Mouse (Mus musculus) forebrain, embryonic 14.5 days (tissue): Measurements from ENCODE around the gene Rnf26. TPM values are rescaled to one million over a fixed set of nuclear protein-coding genes. Genes with fewer than 3 reads are reported as not detected.

ENCODE experiments used
- ATAC-seq: fragments of 200-750 bp; cut with Nextera tagmentation; 2 replicates; pipeline ENCODE4 v1.8.0; 2017; ENCODE audit warnings: mild to moderate bottlenecking, moderate library complexity
- DNase-seq: peaks from one replicate; pipeline ENCODE4 v3.0.0-alpha.2; 2015; ENCODE audit warnings: low spot score
- H3K27ac ChIP-seq: fragments of 300-500 bp; sonication (generic); 2 replicates; pipeline ENCODE4 v1.5.1; 2014; ENCODE audit warnings: low read depth, mild to moderate bottlenecking, control low read depth, low read length, moderate library complexity
- H3K27me3 ChIP-seq: fragments of 300-500 bp; sonication (generic); replicated peaks from 2 replicates; pipeline ENCODE4 v1.6.1; 2014; ENCODE audit warnings: low read length, control low read depth, mixed read lengths; ENCODE audit not compliant: control insufficient read depth, insufficient read depth
- H3K36me3 ChIP-seq: fragments of 300-500 bp; sonication (generic); 2 replicates; pipeline ENCODE4 v1.6.1; 2014; ENCODE audit warnings: low read length, control low read depth; ENCODE audit not compliant: control insufficient read depth, insufficient read depth
- H3K4me1 ChIP-seq: fragments of 300-500 bp; sonication (generic); 2 replicates; pipeline ENCODE4 v1.6.1; 2014; ENCODE audit warnings: antibody characterized with exemption, low read length, control low read depth; ENCODE audit not compliant: control insufficient read depth, insufficient read depth
- H3K4me2 ChIP-seq: fragments of 300-500 bp; sonication (generic); 2 replicates; pipeline ENCODE4 v1.6.1; 2014; ENCODE audit warnings: mild to moderate bottlenecking, control low read depth, low read length
- H3K4me3 ChIP-seq: fragments of 300-500 bp; sonication (generic); 2 replicates; pipeline ENCODE4 v1.5.1; 2014; ENCODE audit warnings: low read depth, low read length, control low read depth
- H3K9ac ChIP-seq: fragments of 300-500 bp; sonication (generic); 2 replicates; pipeline ENCODE4 v1.6.1; 2014; ENCODE audit warnings: mild to moderate bottlenecking, low read length, control low read depth, moderate library complexity
- H3K9me3 ChIP-seq: fragments of 300-500 bp; sonication (generic); replicated peaks from 2 replicates; pipeline ENCODE4 v1.6.1; 2016; ENCODE audit warnings: low read length, control low read depth, mixed read lengths; ENCODE audit not compliant: control insufficient read depth
- WGBS: fragments of 180-500 bp; shearing (Covaris S2); extraction: QIAGEN DNeasy Blood & Tissue Kit; methylation state at CpG from one replicate; pipeline ENCODE4 v1.1.7; 2014; 5-methylcytosine and 5-hydroxymethylcytosine counted together
- polyA plus RNA-seq: library from polyadenylated mRNA; unstranded; fragments of >200 nt; fragmentation: Nextera tagmentation; extraction: Ambion mirVana; gene quantifications from 2 replicates; pipeline ENCODE4 v1.2.1, GENCODE M21; 2014

Gene Rnf26
- polyA plus RNA-seq, 1 experiment from 2014 or later, result 31.3 TPM

GRCm38 (mm10) chr9:44052855-44053254, 60.5 kb downstream of the Rnf26 start:
- Histone ChIP-seq H3K9ac (no peak overlapping the region), H3K36me3 (no peaks in the 10 kb centered on the region), H3K4me1 (no peaks in the 10 kb centered on the region), H3K27ac (no peak overlapping the region), H3K27me3 (no peaks in the 10 kb centered on the region), H3K4me2 (no peak overlapping the region), H3K9me3 (no peaks in the 10 kb centered on the region; the same call in 1 of the 2 replicates), H3K4me3 (no peak overlapping the region)
- DNase-seq, result no peak
- 68% methylated on average over 3 of the region's 3 CpGs for WGBS
- ATAC-seq, result no peak

- peaks cover 7% of the 10 kb centered on the region for H3K27me3 ChIP-seq
- H3K9me3 ChIP-seq, result no peaks in the 10 kb centered on the region
- DNase-seq (no peak), ATAC-seq (no peak)
- H3K4me3 ChIP-seq, result no peak overlapping the region
- H3K4me2 ChIP-seq, result no peak overlapping the region
- no peaks in the 10 kb centered on the region for H3K36me3 ChIP-seq
- 87% methylated on average over 8 of the region's 8 CpGs for WGBS
- H3K27ac ChIP-seq, result no peak overlapping the region
- no peak overlapping the region for H3K9ac ChIP-seq
- H3K4me1 ChIP-seq, result no peaks in the 10 kb centered on the region
Measured at GRCm38 (mm10) chr9:44049381-44050165, 63.7 kb downstream of the Rnf26 start.

GRCm38 (mm10) chr9:44048541-44049380, 64.6 kb downstream of the Rnf26 start:
- Histone ChIP-seq H3K4me2 (no peak overlapping the region), H3K27me3 (peaks cover 13% of the 10 kb centered on the region), H3K36me3 (no peaks in the 10 kb centered on the region), H3K27ac (no peak overlapping the region), H3K9me3 (no peaks in the 10 kb centered on the region), H3K4me1 (no peaks in the 10 kb centered on the region), H3K9ac (no peak overlapping the region), H3K4me3 (no peak overlapping the region)
- WGBS, result 80% methylated on average over 15 of the region's 15 CpGs
- no peak for ATAC-seq
- DNase-seq, result no peak

- ATAC-seq (no peak), DNase-seq (no peak)
- Histone ChIP-seq H3K4me2 (no peak overlapping the region), H3K27ac (no peak overlapping the region), H3K36me3 (no peaks in the 10 kb centered on the region), H3K27me3 (peaks cover 19% of the 10 kb centered on the region), H3K4me1 (peaks cover 3% of the 10 kb centered on the region; the same call in 1 of the 2 replicates), H3K9me3 (no peaks in the 10 kb centered on the region), H3K9ac (no peak overlapping the region), H3K4me3 (no peak overlapping the region)
- 80% methylated on average over 14 of the region's 14 CpGs for WGBS
Measured at GRCm38 (mm10) chr9:44047571-44048490, 65.5 kb downstream of the Rnf26 start.

GRCm38 (mm10) chr9:44047071-44047470, 66.2 kb downstream of the Rnf26 start:
- WGBS, result 74% methylated on average over 6 of the region's 6 CpGs
- H3K36me3 ChIP-seq, result no peaks in the 10 kb centered on the region
- DNase-seq (no peak), ATAC-seq (no peak)
- H3K9ac ChIP-seq, result no peak overlapping the region
- no peaks in the 10 kb centered on the region for H3K9me3 ChIP-seq
- no peak overlapping the region for H3K27ac ChIP-seq
- peaks cover 3% of the 10 kb centered on the region; the same call in 1 of the 2 replicates for H3K4me1 ChIP-seq
- no peak overlapping the region for H3K4me3 ChIP-seq
- H3K27me3 ChIP-seq, result peaks cover 22% of the 10 kb centered on the region
- no peak overlapping the region for H3K4me2 ChIP-seq

- H3K9ac ChIP-seq, result no peak overlapping the region
- H3K27ac ChIP-seq, result no peak overlapping the region
- H3K4me1 ChIP-seq, result peaks cover 3% of the 10 kb centered on the region; the same call in 1 of the 2 replicates
- no peak for ATAC-seq
- H3K36me3 ChIP-seq, result no peaks in the 10 kb centered on the region
- H3K9me3 ChIP-seq, result no peaks in the 10 kb centered on the region
- H3K4me3 ChIP-seq, result no peak overlapping the region
- H3K4me2 ChIP-seq, result no peak overlapping the region
- peaks cover 25% of the 10 kb centered on the region for H3K27me3 ChIP-seq
- no peak for DNase-seq
- WGBS, result 91% methylated on average over 12 of the region's 12 CpGs
Measured at GRCm38 (mm10) chr9:44046426-44046825, 66.9 kb downstream of the Rnf26 start.

GRCm38 (mm10) chr9:44045884-44046272, 67.4 kb downstream of the Rnf26 start:
- no peaks in the 10 kb centered on the region for H3K36me3 ChIP-seq
- H3K27ac ChIP-seq, result no peak overlapping the region
- no peak overlapping the region for H3K4me2 ChIP-seq
- H3K27me3 ChIP-seq, result peaks cover 25% of the 10 kb centered on the region
- H3K9me3 ChIP-seq, result no peaks in the 10 kb centered on the region
- no peak for DNase-seq
- 87% methylated on average over 5 of the region's 5 CpGs for WGBS
- ATAC-seq, result no peak
- H3K9ac ChIP-seq, result no peak overlapping the region
- peaks cover 3% of the 10 kb centered on the region; the same call in 1 of the 2 replicates for H3K4me1 ChIP-seq
- H3K4me3 ChIP-seq, result no peak overlapping the region
